Mouse (Mus musculus) embryo, embryonic 10.5 days (tissue): ENCODE results near the gene Gm21891.
"Not testable (repeated sequence)": the region's sequence is repeated elsewhere in the genome, so short reads cannot be mapped to it uniquely, and the experiment has no call there.

Experiments used
- DNase-seq: peaks from one replicate; pipeline ENCODE4 v3.0.0-alpha.2; 2015; ENCODE audit warnings: low spot score

Gm21891 gene

DNA sequence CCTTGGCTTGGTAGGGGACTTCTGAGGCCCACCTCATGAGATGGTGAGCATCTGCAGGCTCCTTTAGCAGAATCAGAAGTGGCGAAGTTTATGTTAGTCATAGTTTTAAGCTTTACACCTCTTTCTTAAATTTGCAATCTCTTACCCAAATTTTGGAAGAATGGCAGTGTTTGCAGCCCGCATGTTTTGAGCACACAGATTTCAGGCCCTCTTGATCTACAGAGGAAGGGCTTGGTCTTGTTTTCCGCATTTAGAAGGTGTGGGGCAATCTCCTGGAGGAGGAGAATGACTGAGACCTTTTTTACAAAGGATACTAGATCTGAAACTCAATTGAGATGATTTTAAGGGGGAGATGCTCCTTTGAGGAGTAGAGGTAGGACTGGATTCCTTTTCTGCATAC, at the start of gene Gm21891:
Gene Gm21891, minus strand, starts transcription at position 101 of the 400 bp plus-strand sequence.
- DNase-seq, result not testable (repeated sequence)

DNA sequence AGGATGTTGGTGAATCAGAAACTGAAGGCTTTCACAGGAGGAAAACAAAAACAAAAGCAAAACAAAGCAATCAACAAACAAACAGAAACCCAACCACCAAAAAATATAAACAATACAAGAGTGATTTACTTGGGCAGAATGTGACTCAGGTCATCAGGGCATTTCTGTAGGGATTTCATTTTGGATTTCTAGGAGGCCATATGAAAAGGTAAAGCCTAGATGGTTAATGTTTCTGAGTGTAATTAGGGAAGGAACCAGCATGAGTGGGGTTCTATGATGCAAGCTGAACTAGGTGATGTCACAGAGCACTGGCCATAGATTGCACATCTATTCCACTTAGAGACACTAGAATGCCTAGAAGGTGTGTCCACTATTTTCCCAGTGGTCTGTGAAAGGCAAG, 28.4 kb upstream of the Gm21891 start, which contains the start of gene Gm21425:
Gene Gm21425, plus strand, starts transcription at position 301 of the 400 bp plus-strand sequence.
- DNase-seq, result not testable (repeated sequence)
